Mouse (Mus musculus) retina, embryonic 14.5 days (tissue): Measurements from ENCODE around the gene Enpp7.
A peak's percentile ranks its signal among the peaks of the same experiment; 100 is the strongest.

ENCODE experiments used
- DNase-seq: peaks from one replicate; pipeline ENCODE4 v3.0.0-alpha.2; 2015; ENCODE audit warnings: low spot score

Gene Enpp7

GRCm38 (mm10) chr11:119035686-119036165 is 47.7 kb downstream of the Enpp7 start:
- peak; percentile 51 for DNase-seq

- no peak for DNase-seq
Observed at GRCm38 (mm10) chr11:119036447-119036846, 48.5 kb downstream of the Enpp7 start.

- peak; percentile 50 for DNase-seq
Observed at GRCm38 (mm10) chr11:119036934-119037779, 49.2 kb downstream of the Enpp7 start.

GRCm38 (mm10) chr11:119037780-119038401 is 49.9 kb downstream of the Enpp7 start:
- DNase-seq, result no peak

- no peak for DNase-seq
Observed at GRCm38 (mm10) chr11:119038744-119039484, 50.9 kb downstream of the Enpp7 start.

GRCm38 (mm10) chr11:119039732-119040512 is 51.9 kb downstream of the Enpp7 start:
- DNase-seq, result no peak

- DNase-seq, result peak; percentile 100
Observed at GRCm38 (mm10) chr11:119040600-119041324, 52.8 kb downstream of the Enpp7 start, which contains the start of gene Cbx8. Gene Cbx8, minus strand, starts transcription at chr11:119040969.

- DNase-seq, result peak; percentile 76
Observed at GRCm38 (mm10) chr11:119041325-119041716, 53.3 kb downstream of the Enpp7 start.

GRCm38 (mm10) chr11:119041750-119042465 is 53.9 kb downstream of the Enpp7 start:
- no peak for DNase-seq
